Mouse (Mus musculus) cerebellum, adult 9-11 months (tissue): ENCODE data around the gene Olfr355.

Experiments used
- DNase-seq: peaks from one replicate; pipeline ENCODE4 v3.0.0; 2022

Olfr355 gene

DNA sequence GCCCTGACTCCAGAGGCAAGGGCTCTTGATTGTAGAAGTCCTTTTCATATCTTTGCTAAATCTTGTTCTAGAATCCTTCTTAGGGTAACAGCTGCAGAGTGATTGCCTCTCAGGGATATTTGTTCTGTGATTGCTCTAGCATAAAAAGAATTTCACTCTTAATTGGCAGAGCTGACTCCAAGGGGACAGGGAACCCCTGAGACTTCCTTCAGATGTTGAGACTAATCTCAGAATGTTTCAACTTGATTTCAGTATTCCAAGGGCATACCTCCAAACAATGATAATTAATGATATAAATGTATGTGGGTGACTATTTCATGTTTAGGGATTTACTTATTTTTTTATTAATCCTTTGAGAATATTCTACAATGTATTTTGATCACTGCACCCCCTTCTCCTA is at the start of gene Olfr355:
TSS of gene Olfr355 (minus strand) at position 101 of the 400 bp plus-strand sequence.
- no peak for DNase-seq

DNA sequence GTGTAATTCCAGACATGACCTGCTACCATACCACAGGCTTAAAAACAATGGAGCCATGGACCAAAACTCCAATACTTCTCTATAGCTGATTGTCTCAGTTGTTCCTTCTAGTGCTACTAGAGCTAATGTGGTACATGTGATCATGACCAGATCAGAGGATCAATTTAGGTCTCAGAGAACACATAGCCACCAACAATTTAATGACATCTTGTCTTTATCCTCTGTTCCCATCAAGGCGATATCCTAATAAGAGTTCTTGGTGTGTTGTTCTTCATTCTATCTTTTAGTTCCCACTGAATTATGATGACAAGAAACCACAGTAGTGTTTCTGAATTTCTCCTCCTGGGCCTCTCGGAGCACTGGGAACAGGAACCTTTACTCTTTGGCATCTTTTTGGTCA is 8.1 kb upstream of the Olfr355 start, which contains the start of gene Olfr356:
TSS of gene Olfr356 (plus strand) at position 301 of the 400 bp plus-strand sequence.
- no peak for DNase-seq

DNA sequence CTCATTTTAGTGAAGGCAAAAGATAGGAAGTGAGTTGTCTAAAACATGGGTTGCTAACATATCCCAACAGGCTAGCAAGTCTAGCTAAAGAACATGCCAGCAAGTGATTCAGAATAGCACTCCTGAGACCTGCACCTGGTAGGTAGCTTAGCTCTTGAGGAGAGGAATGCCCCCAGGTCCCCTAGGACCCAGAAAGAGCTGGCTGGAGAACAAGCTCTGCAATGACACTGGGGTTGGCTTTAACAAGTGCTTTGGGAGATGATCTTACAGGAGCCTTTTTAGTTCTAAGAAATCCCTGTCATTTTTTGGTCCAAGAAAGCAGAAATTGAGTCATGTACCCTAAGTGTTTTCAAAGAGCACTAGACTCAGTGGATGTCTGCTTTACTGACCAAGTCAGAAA is 23.3 kb downstream of the Olfr355 start, which contains the start of gene Olfr354:
TSS of gene Olfr354 (plus strand) at position 301 of the 400 bp plus-strand sequence.
- no peak for DNase-seq

DNA sequence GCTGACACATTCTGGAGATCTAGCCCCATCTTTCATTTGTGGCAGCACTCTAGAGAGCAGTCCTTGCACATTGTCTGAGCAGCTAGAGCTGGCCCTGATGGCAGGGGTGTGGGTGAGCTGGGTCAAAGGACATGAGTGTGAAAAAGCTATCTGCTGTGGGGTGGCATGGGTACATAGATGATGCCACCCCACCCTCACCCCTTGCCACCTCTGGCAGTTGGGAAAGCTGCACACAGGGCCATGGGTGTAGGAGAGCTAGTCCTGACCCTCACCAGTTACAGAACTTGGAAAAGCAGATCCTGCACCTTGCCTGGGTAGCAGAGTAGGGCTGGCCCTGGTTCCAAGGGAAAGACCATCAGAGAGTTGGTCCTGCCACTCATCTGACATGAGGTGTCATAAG is 31.6 kb downstream of the Olfr355 start:
- DNase-seq = no peak

DNA sequence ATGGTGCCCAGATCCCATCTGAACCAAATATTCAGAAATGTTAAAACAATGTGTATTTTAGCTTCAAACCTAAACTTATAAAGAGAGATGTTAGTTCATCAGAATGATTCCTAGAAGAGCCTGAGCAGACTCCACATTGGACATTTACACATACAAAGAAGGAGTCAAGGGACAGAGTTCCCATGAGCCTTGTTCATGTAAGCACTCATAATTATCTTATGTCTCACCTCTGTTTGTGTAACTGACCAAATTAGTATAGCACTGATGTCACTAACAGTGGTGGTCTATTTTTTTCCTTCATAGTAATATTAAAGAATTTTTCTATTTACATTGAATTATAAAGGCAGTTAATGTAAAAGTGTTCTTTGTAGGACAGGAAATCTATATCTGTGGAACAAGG is 35.9 kb downstream of the Olfr355 start, which contains the start of gene Olfr353:
TSS of gene Olfr353 (minus strand) at position 101 of the 400 bp plus-strand sequence.
- DNase-seq = no peak
